Mouse (Mus musculus) myocyte (in vitro differentiated cells): ENCODE results near the gene Pcdh17. TPM values are rescaled to one million over a fixed set of nuclear protein-coding genes. Genes with fewer than 3 reads are reported as not detected.

Experiments
- H3K27me3 ChIP-seq: one replicate; pipeline ENCODE4 v1.6.1; 2011; ENCODE audit not compliant: control insufficient read depth, insufficient read depth, insufficient read length
- H3K36me3 ChIP-seq: one replicate; pipeline ENCODE4 v1.6.1; 2011; ENCODE audit not compliant: control insufficient read depth, insufficient read depth
- H3K4me2 ChIP-seq: one replicate; pipeline ENCODE4 v1.6.1; 2011; ENCODE audit warnings: low read depth, control low read depth
- H3K4me3 ChIP-seq: one replicate; pipeline ENCODE4 v1.5.1; 2011; ENCODE audit warnings: mild to moderate bottlenecking, control low read depth, moderate library complexity
- H3K79me2 ChIP-seq: one replicate; pipeline ENCODE4 v1.6.1; 2011; ENCODE audit not compliant: control insufficient read depth, insufficient read depth
- H3ac ChIP-seq: one replicate; pipeline ENCODE4 v1.6.1; 2011; ENCODE audit not compliant: control insufficient read depth, insufficient read length
- CEBPB ChIP-seq: IDR thresholded peaks from 2 replicates; pipeline ENCODE4 v1.6.1; 2011; ENCODE audit warnings: mild to moderate bottlenecking, moderate library complexity; ENCODE audit not compliant: poor library complexity, insufficient read depth, severe bottlenecking
- E2F4 ChIP-seq: IDR thresholded peaks from one replicate; pipeline ENCODE4 v1.6.1; 2011; ENCODE audit warnings: mild to moderate bottlenecking, control low read depth, moderate library complexity; ENCODE audit not compliant: insufficient read depth
- MAX ChIP-seq: IDR thresholded peaks from one replicate; pipeline ENCODE4 v1.6.1; 2011; ENCODE audit warnings: low read depth, mild to moderate bottlenecking, control low read depth
- MYOD1 ChIP-seq, 3 experiments: IDR thresholded peaks; one replicate each; pipeline ENCODE4 v1.6.1; 2011; ENCODE audit warnings: control low read depth in 2 of 3, low read depth in 2 of 3, mild to moderate bottlenecking in 2 of 3, moderate library complexity in 1 of 3; ENCODE audit not compliant: insufficient read length in 2 of 3, control insufficient read depth in 1 of 3
- MYOG ChIP-seq, 3 experiments: IDR thresholded peaks; one replicate each; pipeline ENCODE4 v1.6.1; 2011; ENCODE audit warnings: control low read depth in 2 of 3, low read depth in 2 of 3, mild to moderate bottlenecking in 2 of 3; ENCODE audit not compliant: insufficient read length in 2 of 3, control insufficient read depth in 1 of 3, insufficient read depth in 1 of 3
- POLR2A ChIP-seq: IDR thresholded peaks from one replicate; pipeline ENCODE4 v1.6.1; 2011; ENCODE audit warnings: low read depth, mild to moderate bottlenecking, control low read depth, moderate library complexity; ENCODE audit not compliant: insufficient read length
- POLR2AphosphoS2 ChIP-seq: IDR thresholded peaks from one replicate; pipeline ENCODE4 v1.6.1; 2011; ENCODE audit warnings: low read depth, control low read depth; ENCODE audit not compliant: insufficient read length
- REST ChIP-seq: IDR thresholded peaks from one replicate; pipeline ENCODE4 v1.6.1; 2011; ENCODE audit warnings: mild to moderate bottlenecking, control low read depth, moderate library complexity; ENCODE audit not compliant: insufficient read depth, insufficient read length
- SRF ChIP-seq: IDR thresholded peaks from one replicate; pipeline ENCODE4 v1.6.1; 2011; ENCODE audit warnings: low read depth; ENCODE audit not compliant: control insufficient read depth, insufficient read length
- TCF12 ChIP-seq: IDR thresholded peaks from one replicate; pipeline ENCODE4 v1.6.1; 2011; ENCODE audit warnings: mild to moderate bottlenecking, control low read depth; ENCODE audit not compliant: poor library complexity, insufficient read depth, severe bottlenecking
- TCF3 ChIP-seq: IDR thresholded peaks from one replicate; pipeline ENCODE4 v1.6.1; 2011; ENCODE audit warnings: low read depth, control low read depth; ENCODE audit not compliant: insufficient read length
- USF1 ChIP-seq: IDR thresholded peaks from one replicate; pipeline ENCODE4 v1.6.1; 2011; ENCODE audit warnings: low read depth, mild to moderate bottlenecking, control low read depth, moderate library complexity
- polyA plus RNA-seq: library from polyadenylated mRNA; unstranded; fragments of >200 nt; fragmentation: generic; extraction: Trizol; gene quantifications from one replicate; pipeline ENCODE4 v1.2.1, GENCODE M21; 2012; ENCODE audit warnings: missing spikeins

Gene Pcdh17
- polyA plus RNA-seq, 1 experiment: 0.08 TPM

GRCm38 (mm10) chr14:84442528-84443287 is 655 bp upstream of the Pcdh17 start:
- Histone ChIP-seq H3K27me3 (peaks cover 7% of the 10 kb centered on the region), H3ac (no peak overlapping the region), H3K36me3 (no peaks in the 10 kb centered on the region), H3K79me2 (no peaks in the 10 kb centered on the region), H3K4me2 (peak overlapping the region; percentile 92), H3K4me3 (peak overlapping the region; percentile 24)
- no peak for TF ChIP-seq USF1
- TF ChIP-seq MYOD1 (IDR thresholded peaks at IDR 0.05; ENCODE audit: control insufficient read depth in 1 of 3, insufficient read length in 2 of 3, low read depth in 2 of 3): no peak
- TF ChIP-seq POLR2AphosphoS2: no peak
- TF ChIP-seq TCF3: no peak
- no peak for TF ChIP-seq MAX
- TF ChIP-seq CEBPB: no peak
- TF ChIP-seq POLR2A: no peak
- TF ChIP-seq TCF12: no peak
- no peak for TF ChIP-seq E2F4
- no peak for TF ChIP-seq MYOG (IDR thresholded peaks at IDR 0.05; ENCODE audit: control insufficient read depth in 1 of 3, insufficient read depth in 1 of 3, insufficient read length in 2 of 3, low read depth in 2 of 3)
- no peak for TF ChIP-seq REST
- no peak for TF ChIP-seq SRF

DNA sequence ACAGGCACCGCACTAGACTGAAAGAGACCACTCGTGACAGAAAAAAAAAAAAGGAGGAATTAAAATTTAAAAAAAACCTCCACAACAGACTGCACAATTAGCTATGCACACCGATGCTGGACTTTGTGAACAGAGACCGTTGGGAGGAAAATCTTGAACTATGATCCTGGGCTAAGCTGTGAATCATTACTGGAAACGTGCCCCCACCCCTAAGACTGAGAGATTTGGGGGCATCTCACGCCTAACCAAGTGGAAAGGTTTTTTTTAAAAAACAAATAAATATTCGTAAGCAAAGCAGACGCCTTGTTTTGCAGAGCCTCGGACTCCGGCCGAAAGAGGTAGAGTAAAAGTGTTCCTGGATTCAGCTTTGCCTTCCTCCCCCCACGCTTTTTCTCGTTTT is 398 bp downstream of the Pcdh17 start:
- H3K4me2 ChIP-seq: peak overlapping the region; percentile 92
- H3ac ChIP-seq: no peak overlapping the region
- no peaks in the 10 kb centered on the region for H3K79me2 ChIP-seq
- TF ChIP-seq CEBPB (no peak), POLR2AphosphoS2 (no peak), MAX (no peak), TCF3 (no peak), MYOD1 (IDR thresholded peaks at IDR 0.05; ENCODE audit: control insufficient read depth in 1 of 3, insufficient read length in 2 of 3, low read depth in 2 of 3) (no peak), TCF12 (no peak), SRF (no peak), USF1 (no peak)
- H3K27me3 ChIP-seq: peaks cover 7% of the 10 kb centered on the region
- peak overlapping the region; percentile 24 for H3K4me3 ChIP-seq
- no peaks in the 10 kb centered on the region for H3K36me3 ChIP-seq

DNA sequence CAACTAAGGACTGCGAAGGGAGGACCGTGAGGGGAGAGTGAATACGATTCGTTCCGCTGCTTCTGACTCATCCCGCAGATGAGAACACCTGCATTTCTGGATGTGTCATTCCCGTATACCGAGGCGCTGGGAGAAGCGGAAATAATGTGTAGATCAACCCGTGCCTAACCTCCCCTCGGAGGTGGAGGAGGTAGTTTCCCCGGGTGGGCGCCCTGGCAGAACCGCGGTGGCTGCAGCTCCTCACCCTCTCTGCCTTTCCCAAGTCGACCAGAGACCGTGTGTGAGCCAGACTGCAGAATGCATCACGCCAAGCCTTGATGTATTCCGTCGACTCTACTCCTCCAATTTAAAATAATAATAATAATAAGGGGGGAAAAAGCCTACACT is 906 bp downstream of the Pcdh17 start:
- Histone ChIP-seq H3K4me3 (peak overlapping the region; percentile 24), H3K4me2 (peak overlapping the region; percentile 92), H3ac (no peak overlapping the region), H3K36me3 (no peaks in the 10 kb centered on the region), H3K79me2 (no peaks in the 10 kb centered on the region), H3K27me3 (peaks cover 7% of the 10 kb centered on the region)
- TF ChIP-seq USF1 (no peak), MYOD1 (IDR thresholded peaks at IDR 0.05; ENCODE audit: control insufficient read depth in 1 of 3, insufficient read length in 2 of 3, low read depth in 2 of 3) (no peak), E2F4 (no peak), TCF3 (no peak), POLR2AphosphoS2 (no peak), CEBPB (no peak), MYOG (IDR thresholded peaks at IDR 0.05; ENCODE audit: control insufficient read depth in 1 of 3, insufficient read depth in 1 of 3, insufficient read length in 2 of 3, low read depth in 2 of 3) (no peak), MAX (no peak), TCF12 (no peak), REST (no peak), SRF (no peak), POLR2A (no peak)

DNA sequence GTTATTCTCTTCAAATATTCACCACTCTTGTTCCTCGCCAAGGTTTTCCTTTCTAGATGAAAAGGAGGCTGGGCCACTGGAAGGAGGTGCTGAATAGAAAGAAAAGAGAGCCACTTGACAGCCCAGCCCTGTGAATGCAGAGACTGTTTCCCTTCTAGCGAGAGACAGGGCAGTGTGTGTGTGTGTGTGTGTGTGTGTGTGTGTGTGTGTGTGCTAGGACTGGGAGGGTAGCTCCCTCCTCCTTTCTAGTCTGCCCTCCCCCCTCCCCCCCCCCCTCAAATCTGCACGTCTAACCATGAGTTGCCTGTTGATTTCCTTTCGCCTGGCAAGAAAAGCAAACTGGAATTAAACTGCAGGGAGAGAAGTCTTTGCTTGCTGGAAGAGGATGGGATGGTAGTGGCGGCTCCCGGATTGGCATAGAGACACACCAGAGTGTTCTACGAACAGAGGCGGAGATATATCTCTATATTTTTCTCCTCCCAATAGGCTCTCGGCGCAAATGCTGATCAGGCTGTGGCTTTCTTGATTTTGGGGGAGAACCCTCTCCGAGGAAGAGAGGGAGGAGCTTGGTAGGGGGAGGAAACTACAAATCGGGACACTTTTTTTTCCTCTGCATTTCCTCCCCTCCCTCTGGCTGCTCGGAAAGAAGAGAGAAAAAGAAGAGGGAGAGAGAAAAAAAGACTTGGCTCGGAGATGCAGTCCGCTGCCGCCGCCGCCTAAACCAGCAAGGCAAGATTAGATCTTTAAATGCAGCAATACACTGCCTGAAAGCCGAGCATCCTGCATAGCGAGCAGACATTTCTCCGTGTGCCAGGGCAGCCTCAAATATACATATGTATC is 1.5 kb downstream of the Pcdh17 start:
- Histone ChIP-seq H3K4me3 (no peak overlapping the region), H3K4me2 (peak overlapping the region; percentile 92), H3K36me3 (no peaks in the 10 kb centered on the region), H3K27me3 (peaks cover 7% of the 10 kb centered on the region), H3ac (no peak overlapping the region), H3K79me2 (no peaks in the 10 kb centered on the region)
- TF ChIP-seq TCF3: no peak
- no peak for TF ChIP-seq POLR2A
- no peak for TF ChIP-seq E2F4
- no peak for TF ChIP-seq POLR2AphosphoS2
- no peak for TF ChIP-seq MYOG (IDR thresholded peaks at IDR 0.05; ENCODE audit: control insufficient read depth in 1 of 3, insufficient read depth in 1 of 3, insufficient read length in 2 of 3, low read depth in 2 of 3)
- TF ChIP-seq MAX: no peak
